Mouse (Mus musculus): ENCODE data around the gene 1810065E05Rik. TPM values are rescaled to one million over a fixed set of nuclear protein-coding genes. Genes with fewer than 3 reads are reported as not detected.

1810065E05Rik gene
- total RNA-seq (2021), result not detected

DNA sequence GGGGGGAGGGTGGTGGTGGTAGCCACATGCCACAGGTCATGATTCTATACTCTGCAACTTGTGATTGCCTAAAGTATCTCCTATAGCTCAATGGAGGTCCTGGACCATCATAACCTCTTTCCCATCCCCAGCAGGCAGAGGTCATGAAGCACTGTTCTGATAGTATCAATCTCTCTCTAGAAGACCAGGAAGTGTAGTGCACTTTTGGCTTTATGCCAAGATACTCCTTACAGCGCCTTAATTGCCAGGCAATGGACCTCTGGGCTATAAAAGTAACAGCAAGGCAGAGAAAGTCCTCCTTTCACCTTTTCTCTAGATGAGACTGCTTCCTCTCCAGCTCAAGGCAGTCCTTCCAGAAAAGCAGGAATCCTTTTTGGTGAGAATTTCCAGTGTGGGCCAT is at the start of gene 1810065E05Rik:
Gene 1810065E05Rik (plus strand): TSS at position 297 of the 400 bp plus-strand sequence.
- no peak for DNase-seq (ENCODE audit: low spot score in 2 of 2)
- intact Hi-C loops (cut with DNase I), result no loop called here

DNA sequence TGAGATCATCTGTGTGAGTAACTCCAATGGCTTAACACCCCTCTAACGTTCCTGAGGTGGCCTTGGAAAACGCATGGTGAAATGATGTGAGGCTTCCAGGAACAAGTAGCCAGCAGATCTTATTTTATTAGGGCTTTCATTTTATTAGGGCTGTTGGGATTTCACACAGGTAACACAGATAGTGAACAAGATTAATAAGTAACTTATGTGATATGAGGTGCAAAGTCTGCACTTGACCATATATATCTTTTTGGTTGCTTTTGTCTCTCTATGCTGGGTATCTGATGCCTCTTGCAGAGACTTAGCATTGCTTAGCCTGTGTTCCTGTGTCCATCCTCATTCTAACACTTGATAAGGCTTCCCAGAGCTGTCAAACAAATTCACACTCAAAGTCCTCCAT is 43.6 kb upstream of the 1810065E05Rik start:
- intact Hi-C loops (cut with DNase I), result no loop called here
- DNase-seq (ENCODE audit: low spot score in 2 of 2), result no peak

GRCm38 (mm10) chr11:58377686-58378085 is 43.2 kb upstream of the 1810065E05Rik start:
- no peak for DNase-seq (ENCODE audit: low spot score in 2 of 2)
- intact Hi-C loops (cut with DNase I), result no loop called here

GRCm38 (mm10) chr11:58378763-58379278 is 42.1 kb upstream of the 1810065E05Rik start, which contains the start of gene Lypd8:
Gene Lypd8 (plus strand): TSS chr11:58379043.
- no peak for DNase-seq (ENCODE audit: low spot score in 2 of 2)
- intact Hi-C loops (cut with DNase I), result no loop called here

DNA sequence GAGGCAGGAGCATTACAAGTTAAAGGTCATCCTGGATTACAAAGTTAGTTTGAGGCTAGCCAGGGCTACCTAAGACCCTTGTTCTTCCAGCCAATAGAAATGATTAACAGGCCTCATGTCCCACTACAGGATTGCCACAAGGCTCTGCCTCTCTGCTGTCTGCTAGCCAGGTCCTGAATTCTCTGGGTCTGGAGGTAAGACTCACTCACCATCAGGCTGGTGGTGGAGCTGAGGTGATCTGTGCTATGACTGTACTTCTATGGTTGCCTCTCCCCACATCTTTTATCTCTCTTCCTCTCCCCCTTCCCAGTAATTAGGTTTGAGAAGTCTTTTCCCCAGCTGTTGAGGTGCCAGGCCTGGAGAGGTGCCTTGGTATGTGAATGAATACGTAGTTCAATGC is 41.4 kb upstream of the 1810065E05Rik start:
- DNase-seq (ENCODE audit: low spot score in 2 of 2), result no peak

GRCm38 (mm10) chr11:58382471-58382870 is 38.4 kb upstream of the 1810065E05Rik start:
- intact Hi-C loops (cut with DNase I), result no loop called here
- DNase-seq (ENCODE audit: low spot score in 2 of 2), result no peak

More for the DNA sequence above, 41.4 kb upstream of the 1810065E05Rik start:
- intact Hi-C loops (cut with DNase I), result no loop called here

- intact Hi-C loops (cut with DNase I), result loop anchor here (5.0 to 10.0 kb wide), 3 partner anchors 95 to 515 kb away; partner anchors contain the start of genes Btnl10 and Olfr332
- DNase-seq (ENCODE audit: low spot score in 2 of 2), result no peak
Observed at GRCm38 (mm10) chr11:58399985-58400645, 20.8 kb upstream of the 1810065E05Rik start.

DNA sequence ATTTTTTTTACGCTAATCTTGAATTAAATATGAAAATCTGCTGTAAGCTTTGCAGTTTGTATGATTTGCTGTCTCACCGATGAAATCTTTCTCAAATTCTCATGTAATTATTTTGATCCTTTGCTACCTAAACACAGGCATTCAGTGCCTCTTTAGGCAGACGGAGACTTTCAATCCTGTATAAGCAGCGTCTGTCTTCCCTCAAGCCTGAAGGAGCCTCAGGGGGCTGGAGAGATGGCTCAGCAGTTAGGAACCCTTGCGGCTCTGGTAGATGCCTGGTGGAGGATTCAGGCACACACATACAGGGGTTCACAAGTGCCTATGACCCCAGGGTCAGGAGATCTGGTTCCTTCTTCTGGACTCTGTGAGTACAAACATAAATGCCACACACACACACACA is 20.3 kb upstream of the 1810065E05Rik start:
- intact Hi-C loops (cut with DNase I), result loop anchor here (5.0 to 10.0 kb wide), 3 partner anchors 94 to 514 kb away; partner anchors contain the start of genes Btnl10 and Olfr332

GRCm38 (mm10) chr11:58408066-58408465 is 12.8 kb upstream of the 1810065E05Rik start:
- intact Hi-C loops (cut with DNase I), result loop anchor here (10.0 kb wide), 2 partner anchors 87 to 507 kb away; partner anchors contain the start of genes Btnl10 and Olfr332
- no peak for DNase-seq (ENCODE audit: low spot score in 2 of 2)

More for the DNA sequence above, 20.3 kb upstream of the 1810065E05Rik start:
- DNase-seq (ENCODE audit: low spot score in 2 of 2), result no peak

- intact Hi-C loops (cut with DNase I), result no loop called here
- peak in 1 of 2 experiments; percentile 6 for DNase-seq (ENCODE audit: low spot score in 2 of 2)
Observed at GRCm38 (mm10) chr11:58418336-58418735, 2.6 kb upstream of the 1810065E05Rik start.

- DNase-seq (ENCODE audit: low spot score in 2 of 2), result no peak
- intact Hi-C loops (cut with DNase I), result no loop called here
Observed at GRCm38 (mm10) chr11:58432259-58432658, 11.3 kb downstream of the 1810065E05Rik start, which contains the start of gene Gm12253. Gene Gm12253 (plus strand): TSS chr11:58432559.

DNA sequence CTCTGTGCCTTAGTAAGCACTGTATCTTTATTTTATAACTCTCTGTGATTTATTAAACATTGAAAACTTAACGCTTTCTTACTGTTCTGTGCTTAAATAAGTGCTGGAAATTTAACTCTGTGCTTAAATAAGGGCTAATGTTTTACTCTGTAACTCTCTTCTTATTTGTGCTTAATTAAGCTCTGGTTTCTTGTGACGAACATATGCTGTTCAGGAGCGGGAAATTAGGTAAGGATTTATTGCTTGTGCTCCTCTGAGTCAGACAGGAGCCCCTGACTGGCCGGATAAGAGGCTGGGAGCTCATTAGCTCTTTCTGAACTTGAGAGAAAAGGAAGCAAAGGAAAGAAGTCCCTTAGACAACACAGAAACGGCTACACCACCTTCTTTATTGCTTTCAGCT is 17.0 kb downstream of the 1810065E05Rik start:
- intact Hi-C loops (cut with DNase I), result no loop called here
- DNase-seq (ENCODE audit: low spot score in 2 of 2), result no peak

- no peak for DNase-seq (ENCODE audit: low spot score in 2 of 2)
- intact Hi-C loops (cut with DNase I), result no loop called here
Observed at GRCm38 (mm10) chr11:58452759-58453158, 31.8 kb downstream of the 1810065E05Rik start, which contains the start of gene Lypd9. Gene Lypd9 (minus strand): TSS chr11:58452923.

- intact Hi-C loops (cut with DNase I), result no loop called here
- no peak for DNase-seq (ENCODE audit: low spot score in 2 of 2)
Observed at GRCm38 (mm10) chr11:58453592-58453991, 32.7 kb downstream of the 1810065E05Rik start.

DNA sequence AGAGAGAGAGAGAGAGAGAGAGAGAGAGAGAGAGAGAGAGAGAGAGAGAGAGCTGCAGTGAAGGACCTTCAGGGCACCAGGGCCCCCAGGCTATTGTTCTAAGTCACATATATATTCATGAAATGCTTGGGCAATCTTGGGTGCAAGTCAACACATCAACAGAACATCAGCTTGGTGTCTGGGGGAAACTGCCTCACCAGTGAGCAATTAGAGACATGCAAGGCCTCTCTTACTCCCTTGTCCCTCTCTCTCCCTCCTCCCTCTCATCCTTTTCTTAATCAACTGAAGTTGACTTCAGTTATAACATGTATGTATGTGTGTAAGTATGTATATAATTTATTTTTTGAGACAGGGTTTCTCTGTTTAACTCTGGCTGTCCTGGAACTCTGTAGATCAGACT is 41.3 kb downstream of the 1810065E05Rik start, which contains the start of gene Olfr30:
Gene Olfr30 (minus strand): TSS at position 101 of the 400 bp plus-strand sequence.
- intact Hi-C loops (cut with DNase I), result no loop called here
- DNase-seq (ENCODE audit: low spot score in 2 of 2), result no peak

Other genes with a start within 250 kb of the 1810065E05Rik start
- 10 to 100 TPM; 33.9 to 35.5 TPM for gene Mrpl22, start 249.4 kb upstream of the 1810065E05Rik start, total RNA-seq (2021)
- 1 to 10 TPM; 2.5 to 3.2 TPM for gene Igtp, start 221.6 kb upstream of the 1810065E05Rik start, total RNA-seq (2021)
- gene Irgm2, start 221.5 kb upstream of the 1810065E05Rik start, total RNA-seq (2021), result 1 to 10 TPM; 1.8 to 2.8 TPM
- gene 4930438A08Rik, start 146.3 kb upstream of the 1810065E05Rik start, total RNA-seq (2021), result not detected
- gene Zfp692, start 114.0 kb upstream of the 1810065E05Rik start, total RNA-seq (2021), result 10 to 100 TPM; 20.9 to 24.2 TPM
- 10 to 100 TPM; 47.2 to 52.2 TPM for gene Zfp672, start 90.8 kb upstream of the 1810065E05Rik start, total RNA-seq (2021)
- gene Sh3bp5l, start 90.4 kb upstream of the 1810065E05Rik start, total RNA-seq (2021), result 10 to 100 TPM; 62.2 to 62.5 TPM
- gene Lypd8, start 42.1 kb upstream of the 1810065E05Rik start, total RNA-seq (2021), result not detected
- gene Gm12253, start 11.4 kb downstream of the 1810065E05Rik start, total RNA-seq (2021), result not detected
- gene Lypd9, start 31.8 kb downstream of the 1810065E05Rik start, total RNA-seq (2021), result not detected
- gene Olfr30, start 41.2 kb downstream of the 1810065E05Rik start, total RNA-seq (2021), result not detected
- gene Olfr332, start 71.4 kb downstream of the 1810065E05Rik start, total RNA-seq (2021), result not detected
- gene Olfr331, start 81.5 kb downstream of the 1810065E05Rik start, total RNA-seq (2021), result not detected
- not detected for gene Olfr330, start 113.7 kb downstream of the 1810065E05Rik start, total RNA-seq (2021)
- not detected for gene Olfr329-ps, start 125.3 kb downstream of the 1810065E05Rik start, total RNA-seq (2021)
- under 1 TPM; 0.21 TPM for gene Olfr328, start 134.5 kb downstream of the 1810065E05Rik start, total RNA-seq (2021)
- gene Olfr224, start 149.4 kb downstream of the 1810065E05Rik start, total RNA-seq (2021), result not detected
- gene Olfr325, start 156.6 kb downstream of the 1810065E05Rik start, total RNA-seq (2021), result not detected
- not detected for gene Olfr324, start 174.0 kb downstream of the 1810065E05Rik start, total RNA-seq (2021)
- gene 2210407C18Rik, start 195.0 kb downstream of the 1810065E05Rik start, total RNA-seq (2021), result not detected
- not detected for gene Olfr323, start 209.4 kb downstream of the 1810065E05Rik start, total RNA-seq (2021)
- not detected for gene Trim58, start 219.4 kb downstream of the 1810065E05Rik start, total RNA-seq (2021)
- not detected for gene Olfr322, start 237.7 kb downstream of the 1810065E05Rik start, total RNA-seq (2021)